Mouse (Mus musculus) bone marrow, adult 2 months (tissue): ENCODE measurements around the gene Oxct1. TPM values are rescaled to one million over a fixed set of nuclear protein-coding genes. Genes with fewer than 3 reads are reported as not detected.

ENCODE experiments used
- H3K27ac ChIP-seq: fragments of 200-500 bp; 2 replicates; pipeline ENCODE4 v1.5.1; 2012; ENCODE audit warnings: low read depth, mild to moderate bottlenecking, control low read depth, inconsistent platforms, low read length; ENCODE audit not compliant: control insufficient read depth, poor library complexity, insufficient read depth
- H3K4me1 ChIP-seq: fragments of 200-500 bp; 2 replicates; pipeline ENCODE4 v1.6.1; 2011; ENCODE audit warnings: low read length; ENCODE audit not compliant: control insufficient read depth, insufficient read depth
- H3K4me3 ChIP-seq: fragments of 200-500 bp; replicated peaks from 2 replicates; pipeline ENCODE3; 2011; ENCODE audit warnings: mild to moderate bottlenecking, low read depth, low read length, control low read depth; ENCODE audit not compliant: control insufficient read depth
- CTCF ChIP-seq: fragments of 200-500 bp; IDR thresholded peaks from 2 replicates; pipeline ENCODE4 v1.5.1; 2011; ENCODE audit warnings: low read length, control low read depth; ENCODE audit not compliant: control insufficient read depth, insufficient read depth
- POLR2A ChIP-seq: fragments of 200-500 bp; IDR thresholded peaks from 2 replicates; pipeline ENCODE4 v1.6.1; 2011; ENCODE audit warnings: low read depth, mild to moderate bottlenecking, control low read depth, low read length, borderline replicate concordance; ENCODE audit not compliant: control insufficient read depth
- WGBS: fragments of 180-500 bp; shearing (Covaris S2); methylation state at CpG from one replicate; pipeline ENCODE4 v1.1.7; 2018; 5-methylcytosine and 5-hydroxymethylcytosine counted together
- polyA plus RNA-seq: library from polyadenylated mRNA; stranded (reverse); fragments of >200 nt; gene quantifications from 2 replicates; pipeline ENCODE4 v1.2.4, GENCODE M21; 2011; ENCODE audit warnings: low replicate concordance; ENCODE audit not compliant: missing spikeins, insufficient read depth, insufficient read length

Oxct1 gene
- polyA plus RNA-seq, 1 experiment = 31.6 TPM

DNA sequence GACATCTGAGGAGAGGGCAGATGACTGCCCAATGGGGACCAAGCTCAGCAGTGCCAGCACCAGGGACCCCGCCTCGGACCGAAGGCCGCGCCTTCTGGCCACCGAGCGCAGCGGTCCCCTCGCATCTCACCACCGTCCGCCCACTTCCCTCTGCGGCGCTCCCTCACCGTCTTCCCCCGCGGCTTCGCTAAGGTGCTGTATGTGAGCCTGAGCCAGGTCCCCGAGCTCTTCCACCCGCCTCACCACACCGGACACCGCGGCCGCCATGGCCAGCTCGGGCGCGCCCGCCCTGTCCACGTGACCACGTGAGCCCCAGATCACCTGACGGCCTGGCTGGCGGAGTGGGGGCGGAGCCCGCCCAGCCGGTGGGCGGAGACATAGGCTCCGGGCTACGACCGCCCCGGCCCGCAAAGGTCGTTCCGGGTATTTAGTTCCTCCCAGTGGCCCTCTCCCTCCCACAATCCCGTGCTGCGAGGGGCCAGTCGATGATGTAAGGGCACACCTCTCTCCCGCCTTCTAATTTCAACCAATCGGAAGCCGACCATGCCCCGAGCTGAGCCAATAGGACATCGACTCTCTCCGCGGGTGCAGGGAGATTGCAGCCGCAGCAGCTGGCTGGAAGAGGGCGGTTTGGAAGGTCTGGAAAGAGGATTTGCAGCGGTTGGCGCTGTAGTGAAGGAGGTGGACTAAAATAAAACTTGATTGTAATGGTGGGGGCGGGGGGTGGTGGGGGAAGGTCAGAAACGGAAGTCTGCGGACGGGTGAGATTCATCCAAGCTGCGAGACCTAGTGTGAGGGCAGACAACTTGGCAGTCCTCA is 30.5 kb upstream of the Oxct1 start, which contains the start of gene AW549877:
Gene AW549877 (minus strand): TSS at position 297 of the 819 bp plus-strand sequence.
- WGBS = under 1% methylated on average over 61 of the region's 61 CpGs
- no peak for TF ChIP-seq CTCF
- peak; percentile 96; the same call in 1 of the 2 replicates for TF ChIP-seq POLR2A
- peak within 1 kb of the TSS; percentile 96 for H3K27ac ChIP-seq
- H3K4me3 ChIP-seq = peak within 1 kb of the TSS; percentile 80
- H3K4me1 ChIP-seq = no peaks in the 10 kb centered on the region; the same call in 1 of the 2 replicates

- TF ChIP-seq CTCF (no peak), POLR2A (no peak)
- H3K4me3 ChIP-seq = peak overlapping the region; percentile 65
- H3K27ac ChIP-seq = peak overlapping the region; percentile 40
- 20% methylated on average over 14 of the region's 14 CpGs for WGBS
- H3K4me1 ChIP-seq = no peaks in the 10 kb centered on the region; the same call in 1 of the 2 replicates
Measured at GRCm38 (mm10) chr15:3996267-3997010, 29.7 kb upstream of the Oxct1 start.

DNA sequence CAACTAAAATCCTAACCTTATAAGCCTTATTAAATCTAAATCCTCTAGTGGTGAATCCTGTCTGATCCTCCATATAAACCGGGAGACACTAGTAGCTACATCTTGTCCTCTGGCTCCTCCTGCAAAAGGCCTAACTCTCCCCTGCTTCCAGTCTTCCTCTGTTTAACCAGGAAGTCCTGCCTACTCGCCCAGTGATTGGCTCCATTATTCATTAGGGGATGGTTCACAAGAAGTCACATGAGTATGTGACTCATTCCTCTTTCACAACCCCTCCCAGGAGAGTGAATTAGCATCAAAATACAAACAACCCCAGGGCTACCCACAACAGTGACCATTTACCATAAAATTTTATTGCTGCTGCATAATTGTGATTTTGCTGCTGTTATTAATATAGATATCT is 27.0 kb upstream of the Oxct1 start:
- no peak overlapping the region for H3K27ac ChIP-seq
- no peak for TF ChIP-seq CTCF
- TF ChIP-seq POLR2A = no peak
- H3K4me1 ChIP-seq = no peaks in the 10 kb centered on the region
- no peak overlapping the region for H3K4me3 ChIP-seq
- WGBS = 79% methylated on average over 2 of the region's 2 CpGs

GRCm38 (mm10) chr15:4000536-4000935 is 25.6 kb upstream of the Oxct1 start:
- TF ChIP-seq POLR2A (no peak), CTCF (no peak)
- no peaks in the 10 kb centered on the region for H3K4me1 ChIP-seq
- WGBS = 21% methylated on average over 2 of the region's 2 CpGs
- no peak overlapping the region for H3K4me3 ChIP-seq
- no peak overlapping the region for H3K27ac ChIP-seq

- Histone ChIP-seq H3K4me3 (no peak overlapping the region), H3K4me1 (no peaks in the 10 kb centered on the region), H3K27ac (no peak overlapping the region)
- TF ChIP-seq POLR2A (no peak), CTCF (no peak)
- WGBS = 75% methylated on average over 2 of the region's 2 CpGs
Measured at GRCm38 (mm10) chr15:4013873-4014272, 12.3 kb upstream of the Oxct1 start.

DNA sequence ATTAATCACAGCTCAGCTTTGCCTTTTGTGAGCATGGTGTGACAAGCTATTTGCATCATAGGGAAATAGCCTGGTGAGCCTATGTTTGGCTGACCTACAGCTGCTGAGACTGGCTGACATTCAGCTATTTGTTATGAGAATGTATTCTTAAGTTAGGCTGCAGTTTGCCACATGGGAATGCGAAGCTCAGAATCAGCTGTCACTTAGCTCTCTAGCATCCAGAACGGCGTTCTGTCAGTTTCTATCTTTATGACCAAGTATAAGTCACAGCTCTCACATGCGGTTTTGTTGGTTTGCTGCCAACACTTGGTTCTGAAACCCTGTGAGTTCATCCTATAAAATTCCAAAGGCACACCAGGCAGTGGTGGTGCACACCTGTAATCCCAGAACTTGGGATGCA is 5.5 kb upstream of the Oxct1 start:
- H3K4me3 ChIP-seq = no peak overlapping the region
- no peak for TF ChIP-seq POLR2A
- TF ChIP-seq CTCF = no peak
- no peaks in the 10 kb centered on the region; the same call in 1 of the 2 replicates for H3K4me1 ChIP-seq
- H3K27ac ChIP-seq = no peak overlapping the region
- WGBS = 85% methylated on average over 4 of the region's 4 CpGs

GRCm38 (mm10) chr15:4023747-4024146 is 2.4 kb upstream of the Oxct1 start:
- TF ChIP-seq POLR2A (no peak), CTCF (no peak)
- WGBS = 91% methylated on average over 2 of the region's 2 CpGs
- Histone ChIP-seq H3K27ac (no peak overlapping the region), H3K4me1 (no peaks in the 10 kb centered on the region; the same call in 1 of the 2 replicates), H3K4me3 (no peak overlapping the region)
